Mouse (Mus musculus) embryonic facial prominence, embryonic 11.5 days (tissue): ENCODE measurements around the gene Rtkn2. TPM values are rescaled to one million over a fixed set of nuclear protein-coding genes. Genes with fewer than 3 reads are reported as not detected.

ENCODE experiments used
- ATAC-seq: fragments of 200-750 bp; cut with Nextera tagmentation; replicated peaks from 2 replicates; pipeline ENCODE4 v1.8.0; 2017; ENCODE audit warnings: low read depth; ENCODE audit not compliant: insufficient number of reproducible peaks, low FRiP score, low TSS enrichment
- DNase-seq: peaks from one replicate; pipeline ENCODE4 v3.0.0-alpha.2; 2015; ENCODE audit warnings: low spot score
- H3K27ac ChIP-seq: fragments of 300-500 bp; sonication (generic); replicated peaks from 2 replicates; pipeline ENCODE4 v1.5.1; 2014; ENCODE audit warnings: mild to moderate bottlenecking, low read depth, low read length, control low read depth
- H3K27me3 ChIP-seq: fragments of 300-500 bp; sonication (generic); 2 replicates; pipeline ENCODE4 v1.6.1; 2014; ENCODE audit warnings: mild to moderate bottlenecking, low read length, moderate library complexity, mixed read lengths; ENCODE audit not compliant: control insufficient read depth, insufficient read depth
- H3K36me3 ChIP-seq: fragments of 300-500 bp; sonication (generic); replicated peaks from 2 replicates; pipeline ENCODE4 v1.6.1; 2014; ENCODE audit warnings: low read depth, mild to moderate bottlenecking, low read length, moderate library complexity, mixed read lengths; ENCODE audit not compliant: control insufficient read depth, insufficient read depth
- H3K4me1 ChIP-seq: fragments of 300-500 bp; sonication (generic); 2 replicates; pipeline ENCODE4 v1.6.1; 2014; ENCODE audit warnings: low read length, mixed read lengths; ENCODE audit not compliant: control insufficient read depth, insufficient read depth
- H3K4me2 ChIP-seq: fragments of 300-500 bp; sonication (generic); 2 replicates; pipeline ENCODE4 v1.6.1; 2014; ENCODE audit warnings: low read depth, mild to moderate bottlenecking, control low read depth, low read length, moderate library complexity
- H3K4me3 ChIP-seq: fragments of 300-500 bp; sonication (generic); 2 replicates; pipeline ENCODE4 v1.5.1; 2014; ENCODE audit warnings: low read depth, low read length, control low read depth
- H3K9ac ChIP-seq: fragments of 300-500 bp; sonication (generic); replicated peaks from 2 replicates; pipeline ENCODE4 v1.6.1; 2014; ENCODE audit warnings: mild to moderate bottlenecking, control low read depth, low read length
- H3K9me3 ChIP-seq: fragments of 300-500 bp; sonication (generic); replicated peaks from 2 replicates; pipeline ENCODE4 v1.6.1; 2016; ENCODE audit warnings: mild to moderate bottlenecking, low read length, inconsistent platforms, mixed read lengths; ENCODE audit not compliant: control insufficient read depth
- WGBS: fragments of 180-500 bp; shearing (Covaris S2); extraction: QIAGEN DNeasy Blood & Tissue Kit; methylation state at CpG from one replicate; pipeline ENCODE4 v1.1.7; 2014; 5-methylcytosine and 5-hydroxymethylcytosine counted together
- polyA plus RNA-seq: library from polyadenylated mRNA; unstranded; fragments of >200 nt; fragmentation: Nextera tagmentation; extraction: Ambion mirVana; gene quantifications from 2 replicates; pipeline ENCODE4 v1.2.1, GENCODE M21; 2014

The Rtkn2 gene
- polyA plus RNA-seq, 1 experiment from 2014 or later, result 14.2 TPM

- H3K36me3 ChIP-seq, result no peaks in the 10 kb centered on the region
- no peaks in the 10 kb centered on the region for H3K9me3 ChIP-seq
- H3K4me2 ChIP-seq, result no peak overlapping the region
- H3K4me1 ChIP-seq, result no peaks in the 10 kb centered on the region
- no peak overlapping the region for H3K4me3 ChIP-seq
- no peak overlapping the region for H3K27ac ChIP-seq
- H3K27me3 ChIP-seq, result no peaks in the 10 kb centered on the region
- ATAC-seq (no peak), DNase-seq (no peak)
- WGBS, result 94% methylated on average over 17 of the region's 17 CpGs
- H3K9ac ChIP-seq, result no peak overlapping the region
Measured at GRCm38 (mm10) chr10:68036368-68036980, 57.1 kb downstream of the Rtkn2 start.

- no peak overlapping the region for H3K4me3 ChIP-seq
- H3K9me3 ChIP-seq, result no peaks in the 10 kb centered on the region
- H3K27ac ChIP-seq, result no peak overlapping the region
- 80% methylated on average over 8 of the region's 8 CpGs for WGBS
- DNase-seq, result no peak
- no peaks in the 10 kb centered on the region for H3K36me3 ChIP-seq
- ATAC-seq, result no peak
- H3K4me2 ChIP-seq, result no peak overlapping the region
- no peaks in the 10 kb centered on the region for H3K4me1 ChIP-seq
- no peaks in the 10 kb centered on the region for H3K27me3 ChIP-seq
- H3K9ac ChIP-seq, result no peak overlapping the region
Measured at GRCm38 (mm10) chr10:68038997-68039624, 59.7 kb downstream of the Rtkn2 start.

- Histone ChIP-seq H3K9me3 (no peaks in the 10 kb centered on the region), H3K9ac (no peak overlapping the region), H3K36me3 (no peaks in the 10 kb centered on the region), H3K27ac (no peak overlapping the region), H3K4me1 (no peaks in the 10 kb centered on the region), H3K4me2 (no peak overlapping the region), H3K4me3 (no peak overlapping the region), H3K27me3 (no peaks in the 10 kb centered on the region)
- DNase-seq (no peak), ATAC-seq (no peak)
- 84% methylated on average over 14 of the region's 14 CpGs for WGBS
Measured at GRCm38 (mm10) chr10:68039641-68040205, 60.4 kb downstream of the Rtkn2 start.

- Histone ChIP-seq H3K27me3 (no peaks in the 10 kb centered on the region), H3K4me1 (no peaks in the 10 kb centered on the region), H3K9me3 (no peaks in the 10 kb centered on the region), H3K4me3 (no peak overlapping the region), H3K4me2 (no peak overlapping the region), H3K9ac (no peak overlapping the region), H3K36me3 (no peaks in the 10 kb centered on the region), H3K27ac (no peak overlapping the region)
- WGBS, result 83% methylated on average over 6 of the region's 6 CpGs
- ATAC-seq (no peak), DNase-seq (no peak)
Measured at GRCm38 (mm10) chr10:68040394-68040793, 61.0 kb downstream of the Rtkn2 start.

- Histone ChIP-seq H3K4me3 (no peak overlapping the region), H3K27me3 (no peaks in the 10 kb centered on the region), H3K9ac (no peak overlapping the region), H3K36me3 (no peaks in the 10 kb centered on the region), H3K27ac (no peak overlapping the region), H3K4me2 (no peak overlapping the region), H3K4me1 (no peaks in the 10 kb centered on the region), H3K9me3 (no peaks in the 10 kb centered on the region)
- peak; percentile 32 for DNase-seq
- no peak for ATAC-seq
- WGBS, result 30% methylated on average over 6 of the region's 6 CpGs
Measured at GRCm38 (mm10) chr10:68043973-68044372, 64.6 kb downstream of the Rtkn2 start.

- no peaks in the 10 kb centered on the region for H3K9me3 ChIP-seq
- no peak for DNase-seq
- no peaks in the 10 kb centered on the region for H3K4me1 ChIP-seq
- no peak overlapping the region for H3K27ac ChIP-seq
- no peak overlapping the region for H3K4me2 ChIP-seq
- H3K27me3 ChIP-seq, result no peaks in the 10 kb centered on the region
- no peak overlapping the region for H3K9ac ChIP-seq
- ATAC-seq, result no peak
- H3K36me3 ChIP-seq, result no peaks in the 10 kb centered on the region
- no peak overlapping the region for H3K4me3 ChIP-seq
- 87% methylated on average over 8 of the region's 8 CpGs for WGBS
Measured at GRCm38 (mm10) chr10:68044864-68045263, 65.5 kb downstream of the Rtkn2 start.

GRCm38 (mm10) chr10:68048641-68049305 is 69.4 kb downstream of the Rtkn2 start:
- no peak for DNase-seq
- no peak overlapping the region for H3K4me3 ChIP-seq
- WGBS, result 84% methylated on average over 8 of the region's 8 CpGs
- H3K36me3 ChIP-seq, result no peaks in the 10 kb centered on the region
- H3K9ac ChIP-seq, result no peak overlapping the region
- no peak overlapping the region for H3K27ac ChIP-seq
- H3K27me3 ChIP-seq, result no peaks in the 10 kb centered on the region
- no peak overlapping the region for H3K4me2 ChIP-seq
- H3K4me1 ChIP-seq, result no peaks in the 10 kb centered on the region
- no peaks in the 10 kb centered on the region for H3K9me3 ChIP-seq
- ATAC-seq, result no peak

- no peaks in the 10 kb centered on the region for H3K27me3 ChIP-seq
- no peak overlapping the region for H3K27ac ChIP-seq
- no peaks in the 10 kb centered on the region for H3K36me3 ChIP-seq
- no peak overlapping the region for H3K9ac ChIP-seq
- no peak for ATAC-seq
- DNase-seq, result no peak
- WGBS, result 87% methylated on average over 13 of the region's 13 CpGs
- H3K4me2 ChIP-seq, result no peak overlapping the region
- H3K9me3 ChIP-seq, result no peaks in the 10 kb centered on the region
- H3K4me3 ChIP-seq, result no peak overlapping the region
- H3K4me1 ChIP-seq, result no peaks in the 10 kb centered on the region
Measured at GRCm38 (mm10) chr10:68050882-68051281, 71.5 kb downstream of the Rtkn2 start.
